Mouse (Mus musculus): ENCODE measurements around the gene Fam102a. TPM values are rescaled to one million over a fixed set of nuclear protein-coding genes. Genes with fewer than 3 reads are reported as not detected.

The Fam102a gene
- polyA plus RNA-seq, 1 experiment from 2014 or later: 7.8 TPM

DNA sequence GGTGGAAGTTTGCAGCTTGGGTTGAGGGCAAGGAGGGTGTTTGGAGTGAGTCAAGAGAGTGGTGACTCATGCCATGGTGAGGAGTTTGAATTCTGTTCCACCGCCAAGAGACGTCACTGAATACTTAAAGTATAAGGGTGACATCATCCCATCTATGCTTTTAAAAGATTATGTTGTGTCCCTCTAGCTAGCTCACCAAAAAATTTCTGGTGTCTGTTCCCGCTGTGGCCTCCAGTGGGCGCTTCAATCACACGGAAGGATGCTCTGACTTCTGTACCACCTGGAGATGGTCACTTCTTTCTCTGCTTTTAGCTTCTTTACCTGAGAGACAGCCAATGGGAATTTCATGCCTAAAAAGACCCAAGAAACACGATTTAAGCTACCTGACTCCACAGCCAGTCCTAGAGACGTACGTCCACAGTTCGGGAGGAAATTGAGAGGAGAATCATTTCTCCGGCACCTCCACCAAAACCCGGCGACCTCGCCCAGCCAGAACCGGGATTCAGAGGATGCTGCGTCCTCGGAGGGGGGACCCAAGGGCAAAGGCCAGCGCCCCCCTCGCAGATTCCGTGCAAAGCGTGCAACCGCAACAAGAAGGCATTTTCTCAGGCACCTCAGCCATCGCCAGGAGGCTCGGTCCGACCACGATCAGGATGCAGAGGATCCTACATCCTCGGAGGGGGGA lies 39.9 kb downstream of the Fam102a start:
- DNase-seq (peak; percentile 86), ATAC-seq (ENCODE audit: low FRiP score, low TSS enrichment) (peak; percentile 1; the same call in 1 of the 2 replicates)
- Histone ChIP-seq H3K9ac (replicated peaks; ENCODE audit: low read length) (peak overlapping the region; percentile 48), H3K27ac (replicated peaks; ENCODE audit: low read depth, low read length) (no peak overlapping the region), H3K9me3 (ENCODE audit: control insufficient read depth, low read length) (no peaks in the 10 kb centered on the region), H3K4me2 (ENCODE audit: low read length) (peak overlapping the region; percentile 96), H3K4me3 (replicated peaks; ENCODE audit: low read depth, low read length) (peak overlapping the region; percentile 45), H3K36me3 (ENCODE audit: control insufficient read depth, insufficient read depth, low read length) (peaks cover 15% of the 10 kb centered on the region; the same call in 1 of the 2 replicates), H3K4me1 (ENCODE audit: control insufficient read depth, insufficient read depth, low read length) (peaks cover 12% of the 10 kb centered on the region), H3K27me3 (ENCODE audit: control insufficient read depth, insufficient read depth, low read length) (peaks cover 14% of the 10 kb centered on the region; the same call in 1 of the 2 replicates)
- 2% methylated on average over 26 of the region's 26 CpGs for WGBS

DNA sequence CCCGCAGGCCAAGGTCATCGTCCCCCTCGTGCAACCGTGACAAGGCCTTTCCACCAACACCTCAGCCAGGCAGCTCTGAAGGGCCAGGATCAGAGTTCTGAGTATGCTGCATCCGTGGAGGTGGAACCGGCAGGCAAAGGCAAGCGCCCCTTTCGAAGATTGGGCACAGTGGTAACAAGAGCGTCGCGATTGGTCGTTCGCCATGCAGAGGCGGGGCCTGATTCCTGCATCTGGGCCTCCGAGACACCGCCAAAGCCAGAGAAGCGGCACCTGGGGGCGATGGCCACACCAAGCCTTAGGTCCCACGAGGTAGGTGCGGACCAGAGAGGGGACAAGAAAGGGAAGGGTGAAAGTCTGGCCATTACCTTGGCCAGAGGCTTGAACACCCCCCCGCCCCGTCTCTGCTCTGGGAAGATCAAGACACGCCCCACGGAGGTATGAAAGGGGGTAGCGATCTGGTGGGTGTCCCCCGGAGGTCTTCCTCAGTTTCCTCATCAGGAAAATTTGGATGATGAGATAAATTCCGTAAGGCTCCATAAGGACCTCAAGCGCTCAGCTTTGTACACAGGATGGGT lies 40.5 kb downstream of the Fam102a start, which contains the start of gene 9430097D07Rik:
Gene 9430097D07Rik, minus strand, starts transcription at position 99 of the 575 bp plus-strand sequence.
- Histone ChIP-seq H3K27me3 (ENCODE audit: control insufficient read depth, insufficient read depth, low read length) (peaks cover 14% of the 10 kb centered on the region; the same call in 1 of the 2 replicates), H3K4me2 (ENCODE audit: low read length) (peak within 1 kb of the TSS; percentile 96), H3K4me1 (ENCODE audit: control insufficient read depth, insufficient read depth, low read length) (peaks cover 12% of the 10 kb centered on the region), H3K9me3 (ENCODE audit: control insufficient read depth, low read length) (no peaks in the 10 kb centered on the region), H3K27ac (replicated peaks; ENCODE audit: low read depth, low read length) (no peak within 1 kb of the TSS), H3K36me3 (ENCODE audit: control insufficient read depth, insufficient read depth, low read length) (peaks cover 15% of the 10 kb centered on the region; the same call in 1 of the 2 replicates), H3K4me3 (replicated peaks; ENCODE audit: low read depth, low read length) (peak within 1 kb of the TSS; percentile 45), H3K9ac (replicated peaks; ENCODE audit: low read length) (peak within 1 kb of the TSS; percentile 48)
- peak; percentile 89 for DNase-seq
- 5% methylated on average over 28 of the region's 28 CpGs for WGBS
- ATAC-seq (ENCODE audit: low FRiP score, low TSS enrichment): peak; percentile 64

DNA sequence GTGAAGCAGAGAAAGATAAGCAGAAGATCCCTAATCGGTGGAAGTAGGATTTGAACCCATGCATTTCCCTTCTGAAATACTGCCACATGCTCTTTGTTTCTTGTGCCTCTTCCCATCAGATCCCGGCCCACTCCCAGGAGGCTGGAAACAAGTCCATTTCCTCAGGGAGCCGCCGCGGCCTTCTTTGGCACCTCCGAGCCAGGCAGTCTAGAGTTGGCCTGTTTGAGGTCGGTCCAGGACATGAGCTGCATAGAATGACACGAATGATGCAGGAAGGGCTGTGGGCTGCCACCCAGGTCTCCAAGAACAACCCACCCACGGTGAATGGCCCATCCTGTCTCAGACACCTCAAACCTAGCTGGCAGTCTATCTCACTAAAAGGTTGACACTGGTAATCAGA lies 41.4 kb downstream of the Fam102a start:
- Histone ChIP-seq H3K27ac (replicated peaks; ENCODE audit: low read depth, low read length) (no peak overlapping the region), H3K4me2 (ENCODE audit: low read length) (peak overlapping the region; percentile 96; the same call in 1 of the 2 replicates), H3K4me1 (ENCODE audit: control insufficient read depth, insufficient read depth, low read length) (peaks cover 8% of the 10 kb centered on the region), H3K9ac (replicated peaks; ENCODE audit: low read length) (no peak overlapping the region), H3K36me3 (ENCODE audit: control insufficient read depth, insufficient read depth, low read length) (peaks cover 15% of the 10 kb centered on the region; the same call in 1 of the 2 replicates), H3K9me3 (ENCODE audit: control insufficient read depth, low read length) (no peaks in the 10 kb centered on the region), H3K4me3 (replicated peaks; ENCODE audit: low read depth, low read length) (no peak overlapping the region), H3K27me3 (ENCODE audit: control insufficient read depth, insufficient read depth, low read length) (peaks cover 14% of the 10 kb centered on the region; the same call in 1 of the 2 replicates)
- ATAC-seq (ENCODE audit: low FRiP score, low TSS enrichment): no peak
- WGBS: 92% methylated on average over 9 of the region's 9 CpGs
- DNase-seq: no peak

DNA sequence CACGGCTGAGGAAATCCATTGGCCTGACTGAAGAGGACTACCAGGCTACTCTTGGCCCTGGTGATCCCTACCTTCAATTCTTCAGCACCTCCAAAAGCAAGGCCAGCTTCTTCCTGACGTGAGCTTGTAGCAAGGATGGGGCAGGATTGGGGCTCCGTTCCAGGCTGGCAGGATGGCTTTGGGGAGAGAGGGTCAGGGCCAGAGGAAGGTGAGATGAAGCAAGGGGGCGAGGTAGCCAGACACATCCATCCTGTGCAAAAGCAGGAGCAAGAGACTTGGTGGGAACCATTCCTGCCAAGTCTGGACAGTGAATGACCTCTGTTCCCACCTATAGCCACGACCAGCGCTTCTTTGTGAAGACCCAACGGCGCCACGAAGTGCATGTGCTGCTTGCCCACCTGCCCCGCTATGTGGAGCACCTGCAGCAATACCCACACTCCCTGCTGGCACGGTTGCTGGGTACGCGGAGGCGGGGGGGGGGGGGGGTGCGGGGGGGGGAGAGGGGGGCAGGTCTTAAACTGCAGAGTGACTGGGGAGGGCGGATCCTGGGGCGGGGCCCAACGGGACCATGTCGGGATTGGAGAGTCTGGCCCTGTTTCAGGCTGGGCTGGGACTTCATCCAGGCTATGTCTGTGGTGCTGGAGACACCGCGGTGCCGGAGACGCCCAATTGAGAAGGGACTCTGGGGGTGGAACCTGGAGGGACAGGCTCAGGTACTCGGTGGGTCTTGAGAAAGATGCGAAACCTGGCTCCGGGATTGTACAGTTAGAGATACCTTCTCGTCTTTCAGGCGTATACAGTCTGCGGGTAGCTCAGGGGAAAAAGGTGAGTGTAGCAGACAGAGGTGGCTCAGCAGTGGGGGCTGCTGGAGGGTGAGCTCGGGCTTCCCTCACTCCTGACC lies 43.3 kb downstream of the Fam102a start:
- WGBS: 43% methylated on average over 25 of the region's 30 CpGs
- ATAC-seq (ENCODE audit: low FRiP score, low TSS enrichment) (no peak), DNase-seq (no peak)
- Histone ChIP-seq H3K9ac (replicated peaks; ENCODE audit: low read length) (no peak overlapping the region; the same call in 1 of the 2 replicates), H3K4me1 (ENCODE audit: control insufficient read depth, insufficient read depth, low read length) (peaks cover 10% of the 10 kb centered on the region; the same call in 1 of the 2 replicates), H3K36me3 (ENCODE audit: control insufficient read depth, insufficient read depth, low read length) (peaks cover 2% of the 10 kb centered on the region; the same call in 1 of the 2 replicates), H3K4me3 (replicated peaks; ENCODE audit: low read depth, low read length) (no peak overlapping the region), H3K27me3 (ENCODE audit: control insufficient read depth, insufficient read depth, low read length) (peaks cover 14% of the 10 kb centered on the region; the same call in 1 of the 2 replicates), H3K4me2 (ENCODE audit: low read length) (no peak overlapping the region), H3K9me3 (ENCODE audit: control insufficient read depth, low read length) (no peaks in the 10 kb centered on the region), H3K27ac (replicated peaks; ENCODE audit: low read depth, low read length) (no peak overlapping the region)

DNA sequence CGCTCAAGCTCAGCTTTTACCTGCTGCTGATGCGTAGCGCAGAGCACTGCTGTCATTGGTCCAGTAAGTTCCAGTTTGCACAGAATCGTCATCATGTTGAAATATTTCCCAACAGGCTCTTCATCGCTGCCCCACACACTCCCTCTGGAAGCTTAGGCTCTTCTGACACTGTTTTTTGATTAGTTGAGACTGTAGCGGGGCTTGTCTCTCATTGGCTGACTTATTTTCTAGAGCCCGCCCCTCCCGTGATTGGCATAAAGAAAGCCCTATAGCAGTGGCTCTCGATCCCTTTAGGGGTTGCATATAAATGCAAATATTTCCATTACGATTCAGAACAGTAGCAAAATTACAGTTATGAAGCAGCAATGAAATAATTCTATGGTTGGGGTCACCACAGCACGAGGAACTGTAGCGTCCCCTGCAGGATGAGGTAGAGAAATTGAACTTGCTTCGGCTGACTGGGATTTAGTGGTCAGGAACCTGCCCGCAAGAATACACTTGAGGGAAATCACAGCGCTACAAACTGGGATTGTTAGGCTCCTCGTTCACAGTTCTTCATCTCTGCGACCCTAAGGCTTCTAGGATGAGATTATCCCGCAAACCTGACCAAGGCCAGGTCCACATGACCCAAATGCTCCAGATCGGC lies 46.4 kb downstream of the Fam102a start:
- ATAC-seq (ENCODE audit: low FRiP score, low TSS enrichment) (peak; percentile 59; the same call in 1 of the 2 replicates), DNase-seq (peak; percentile 86)
- 32% methylated on average over 19 of the region's 19 CpGs for WGBS
- peak overlapping the region; percentile 50 for H3K4me2 ChIP-seq (ENCODE audit: low read length)
- peak overlapping the region; percentile 27 for H3K4me3 ChIP-seq (replicated peaks; ENCODE audit: low read depth, low read length)
- H3K9ac ChIP-seq (replicated peaks; ENCODE audit: low read length): no peak overlapping the region; the same call in 1 of the 2 replicates
- H3K4me1 ChIP-seq (ENCODE audit: control insufficient read depth, insufficient read depth, low read length): peaks cover 6% of the 10 kb centered on the region
- H3K27me3 ChIP-seq (ENCODE audit: control insufficient read depth, insufficient read depth, low read length): peaks cover 14% of the 10 kb centered on the region; the same call in 1 of the 2 replicates
- no peaks in the 10 kb centered on the region for H3K36me3 ChIP-seq (ENCODE audit: control insufficient read depth, insufficient read depth, low read length)
- 0 out of 2 replicates have a peak overlapping the region, but pooled peaks have one; percentile 13 for H3K27ac ChIP-seq (replicated peaks; ENCODE audit: low read depth, low read length)
- H3K9me3 ChIP-seq (ENCODE audit: control insufficient read depth, low read length): no peaks in the 10 kb centered on the region

DNA sequence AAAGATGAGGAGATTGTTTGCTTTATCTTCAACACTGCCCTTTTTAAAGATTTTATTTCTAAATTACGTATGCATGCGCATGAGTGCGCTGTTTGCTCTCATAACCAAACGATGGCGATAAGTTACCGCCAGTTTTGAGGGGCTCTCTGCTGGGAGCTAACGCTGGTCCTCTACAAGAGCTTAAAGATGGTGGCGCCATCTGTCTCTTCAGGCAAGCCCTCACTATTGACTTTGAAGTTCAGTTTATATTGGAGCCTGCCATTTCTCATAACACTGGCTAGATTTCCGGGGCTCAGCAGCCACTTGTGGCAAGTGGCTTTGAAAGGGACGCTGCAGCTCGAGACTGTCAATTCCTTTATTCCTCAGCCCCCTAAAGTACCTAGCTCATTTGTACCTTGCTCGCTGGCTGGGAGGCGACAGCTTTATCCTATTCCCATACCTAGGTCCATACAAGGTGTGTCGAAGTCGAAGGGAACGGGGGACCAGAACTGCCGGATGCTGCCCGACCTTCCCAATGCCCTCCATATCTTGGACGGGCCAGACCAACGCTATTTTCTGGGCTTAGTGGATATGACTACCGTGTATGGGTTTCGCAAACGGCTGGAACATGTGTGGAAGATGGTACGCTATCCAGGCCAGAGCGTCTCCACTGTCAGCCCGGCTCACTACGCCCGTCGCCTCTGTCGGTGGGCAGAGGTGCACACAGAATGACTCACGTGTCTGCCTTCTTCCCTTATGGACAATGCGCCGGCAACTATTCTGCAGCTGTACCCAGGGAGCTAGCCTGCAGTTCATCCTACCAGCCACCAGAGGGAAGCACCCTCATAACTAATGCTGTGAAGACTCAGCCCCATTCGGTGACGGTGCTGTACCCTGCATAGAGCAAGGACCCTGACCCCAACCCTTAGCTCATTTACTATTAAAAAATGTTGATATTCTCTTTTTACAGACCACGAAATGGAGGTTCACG lies 48.0 kb downstream of the Fam102a start:
- Histone ChIP-seq H3K27ac (replicated peaks; ENCODE audit: low read depth, low read length) (peak overlapping the region; percentile 4; the same call in 1 of the 2 replicates), H3K9ac (replicated peaks; ENCODE audit: low read length) (peak overlapping the region; percentile 9; the same call in 1 of the 2 replicates)
- 13% methylated on average over 37 of the region's 37 CpGs for WGBS

DNA sequence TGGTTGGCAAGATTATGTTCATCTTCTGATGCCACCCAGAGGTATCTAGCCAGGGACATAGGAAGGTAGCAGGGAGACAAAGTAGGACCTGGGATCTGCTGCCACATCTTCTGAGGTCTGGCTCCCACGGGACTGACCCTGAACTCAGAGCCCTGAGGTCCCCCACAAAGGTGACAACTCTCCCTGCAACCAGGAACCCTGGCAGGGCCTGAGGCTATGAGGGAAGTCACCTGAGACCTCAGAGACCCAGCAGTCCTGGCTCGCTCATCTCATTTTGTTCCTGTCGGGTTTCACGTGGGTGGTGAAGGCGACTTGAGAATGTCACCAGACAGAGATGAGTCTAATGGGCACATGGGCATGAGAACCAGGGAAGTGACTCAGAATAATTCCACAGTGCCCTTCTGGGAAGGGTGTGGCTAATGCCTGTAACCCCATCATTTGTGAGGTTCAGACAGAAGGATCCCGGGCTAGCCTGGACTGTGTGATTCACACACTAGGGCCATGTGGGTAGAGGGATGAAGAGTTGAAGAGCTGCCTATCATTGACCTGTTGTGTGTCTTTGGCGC lies 50.1 kb downstream of the Fam102a start:
- H3K4me3 ChIP-seq (replicated peaks; ENCODE audit: low read depth, low read length): no peak overlapping the region
- H3K27me3 ChIP-seq (ENCODE audit: control insufficient read depth, insufficient read depth, low read length): no peaks in the 10 kb centered on the region
- no peak for ATAC-seq (ENCODE audit: low FRiP score, low TSS enrichment)
- 83% methylated on average over 7 of the region's 7 CpGs for WGBS
- peaks cover 18% of the 10 kb centered on the region for H3K4me1 ChIP-seq (ENCODE audit: control insufficient read depth, insufficient read depth, low read length)
- no peaks in the 10 kb centered on the region for H3K36me3 ChIP-seq (ENCODE audit: control insufficient read depth, insufficient read depth, low read length)
- H3K9me3 ChIP-seq (ENCODE audit: control insufficient read depth, low read length): no peaks in the 10 kb centered on the region
- H3K27ac ChIP-seq (replicated peaks; ENCODE audit: low read depth, low read length): no peak overlapping the region
- H3K4me2 ChIP-seq (ENCODE audit: low read length): no peak overlapping the region
- no peak for DNase-seq
- H3K9ac ChIP-seq (replicated peaks; ENCODE audit: low read length): no peak overlapping the region

More for the DNA sequence above, 48.0 kb downstream of the Fam102a start:
- Histone ChIP-seq H3K4me1 (ENCODE audit: control insufficient read depth, insufficient read depth, low read length) (peaks cover 18% of the 10 kb centered on the region), H3K9me3 (ENCODE audit: control insufficient read depth, low read length) (no peaks in the 10 kb centered on the region), H3K4me3 (replicated peaks; ENCODE audit: low read depth, low read length) (peak overlapping the region; percentile 20; the same call in 1 of the 2 replicates), H3K36me3 (ENCODE audit: control insufficient read depth, insufficient read depth, low read length) (no peaks in the 10 kb centered on the region), H3K27me3 (ENCODE audit: control insufficient read depth, insufficient read depth, low read length) (peaks cover 2% of the 10 kb centered on the region; the same call in 1 of the 2 replicates), H3K4me2 (ENCODE audit: low read length) (peak overlapping the region; percentile 49)
- DNase-seq: peak; percentile 93
- peak; percentile 81 for ATAC-seq (ENCODE audit: low FRiP score, low TSS enrichment)

Data from midbrain, embryonic 14.5 days (tissue).